Mouse (Mus musculus): ENCODE data around the gene Tle6.

Gene Tle6

GRCm38 (mm10) chr10:81588739-81589138 lies 12.1 kb downstream of the Tle6 start:
- no peak for DNase-seq

- DNase-seq = no peak
Observed at GRCm38 (mm10) chr10:81583347-81583746, 17.5 kb downstream of the Tle6 start.

DNA sequence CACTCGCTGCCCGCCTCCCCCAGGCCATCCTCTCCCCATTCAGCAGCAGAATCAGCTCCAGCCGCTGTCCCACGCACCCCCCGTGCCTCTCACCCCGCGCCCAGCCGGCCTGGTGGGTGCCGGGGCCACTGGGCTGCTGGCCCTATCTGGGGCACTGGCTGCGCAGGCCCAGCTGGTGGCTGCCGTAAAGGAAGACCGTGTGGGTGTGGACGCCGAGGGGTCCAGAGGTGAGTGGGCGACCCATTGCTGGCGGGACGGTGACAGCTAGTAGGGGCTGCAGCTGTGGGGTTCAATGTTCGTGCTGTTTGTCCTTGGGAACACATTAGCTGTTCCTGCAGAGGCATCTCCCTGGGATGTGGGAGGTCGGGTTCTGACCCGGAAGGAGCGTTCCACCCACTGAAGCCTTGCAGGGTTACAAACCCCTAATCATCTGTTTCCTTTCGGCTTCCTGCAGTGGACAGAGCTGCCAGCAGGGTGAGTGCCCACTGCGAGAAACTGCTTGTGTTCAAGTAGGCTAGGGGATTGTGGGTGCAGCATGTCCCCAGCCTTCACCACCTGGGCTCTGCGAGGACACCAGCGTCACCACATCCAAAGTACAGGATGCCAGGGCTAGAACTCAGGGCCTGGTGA lies 20.3 kb downstream of the Tle6 start:
- no peak for DNase-seq

GRCm38 (mm10) chr10:81579967-81580366 lies 20.9 kb downstream of the Tle6 start:
- no peak for DNase-seq

- DNase-seq = no peak
Observed at GRCm38 (mm10) chr10:81575695-81576094, 25.2 kb downstream of the Tle6 start.

DNA sequence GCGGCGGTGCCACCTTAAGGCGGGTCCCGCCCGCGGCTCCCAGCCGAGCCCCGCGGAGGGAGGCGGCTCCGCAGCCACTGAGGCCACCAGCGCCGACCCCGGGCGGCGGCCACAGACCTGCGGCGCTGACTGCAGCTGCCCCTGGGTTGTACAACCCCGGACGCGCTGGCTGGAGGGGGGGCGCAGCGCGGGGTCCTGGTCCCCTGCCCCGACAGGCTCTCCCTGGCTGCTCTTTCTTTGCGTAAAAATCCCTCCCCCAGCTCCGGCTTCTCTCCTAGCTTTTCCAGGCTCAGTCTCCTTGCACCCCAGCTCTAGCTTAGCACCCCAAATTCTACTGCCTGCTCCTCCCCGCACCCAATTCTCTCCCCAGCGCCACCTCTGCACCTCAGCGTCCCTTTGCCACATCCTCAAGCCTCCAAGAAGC lies 25.7 kb downstream of the Tle6 start:
- DNase-seq = no peak

GRCm38 (mm10) chr10:81574081-81575056 lies 26.5 kb downstream of the Tle6 start, which contains the start of gene Tle2:
Gene Tle2 (plus strand): TSS chr10:81574561.
- DNase-seq = no peak

DNA sequence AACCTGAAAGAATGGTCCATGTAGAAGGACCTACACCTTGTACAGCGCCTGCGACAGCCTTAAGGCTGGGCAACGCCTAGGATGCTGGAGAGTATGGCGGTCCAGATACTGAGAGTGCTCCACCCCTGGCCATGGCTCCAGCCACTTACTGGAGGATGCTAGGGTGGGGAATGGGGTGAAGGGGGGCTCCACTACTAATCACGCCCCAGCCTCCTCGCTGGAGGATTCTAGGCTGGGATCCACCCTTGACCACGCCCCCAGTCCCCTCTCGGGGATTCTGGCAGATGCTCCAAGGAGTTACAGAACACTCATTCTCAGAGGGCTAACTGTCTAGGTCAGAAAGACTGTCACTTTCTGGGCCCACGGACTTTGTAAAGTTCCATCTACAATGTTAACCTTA lies 27.9 kb downstream of the Tle6 start:
- no peak for DNase-seq

GRCm38 (mm10) chr10:81572133-81572671 lies 28.7 kb downstream of the Tle6 start:
- no peak for DNase-seq

- peak; percentile 100 for DNase-seq
Observed at GRCm38 (mm10) chr10:81571501-81571876, 29.4 kb downstream of the Tle6 start.

GRCm38 (mm10) chr10:81570831-81571500 lies 29.9 kb downstream of the Tle6 start:
- peak; percentile 97 for DNase-seq

- DNase-seq = no peak
Observed at GRCm38 (mm10) chr10:81570238-81570800, 30.6 kb downstream of the Tle6 start.

DNA sequence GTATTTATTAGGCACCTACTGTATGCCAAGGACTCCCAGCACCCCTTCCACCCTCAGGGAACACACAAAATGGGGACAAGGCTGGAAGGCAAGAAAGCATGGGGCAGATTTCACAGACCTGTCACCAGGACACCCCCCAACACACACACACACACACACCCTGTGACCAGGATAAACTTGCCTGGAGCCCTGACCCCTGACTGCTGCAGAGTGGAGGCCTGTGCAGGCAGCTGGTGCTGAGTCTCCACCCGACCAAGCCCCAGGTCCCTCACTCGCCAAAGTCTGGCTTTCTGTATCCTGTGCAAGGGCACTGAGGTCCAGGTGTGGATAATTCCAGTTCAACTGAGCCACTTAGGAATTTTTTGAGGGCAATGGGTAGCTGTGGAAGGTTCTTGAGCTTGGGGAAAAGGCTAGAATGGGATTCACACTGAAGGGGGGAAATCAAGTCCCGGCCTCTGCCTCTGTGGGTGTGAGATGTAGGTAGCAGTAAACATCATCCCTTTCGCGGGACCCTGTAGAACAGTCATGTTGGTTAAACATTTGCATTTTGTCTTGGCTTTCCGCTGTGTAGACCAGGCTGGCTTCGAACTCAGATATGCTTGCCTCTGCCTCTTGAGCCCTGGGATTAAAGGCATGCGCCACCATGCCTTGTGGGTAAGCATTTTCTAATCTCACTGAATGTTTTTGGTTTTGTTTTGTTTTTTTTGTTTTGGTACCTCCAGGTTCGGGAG lies 31.2 kb downstream of the Tle6 start:
- no peak for DNase-seq

- DNase-seq = peak; percentile 52
Observed at GRCm38 (mm10) chr10:81568381-81569191, 32.3 kb downstream of the Tle6 start.

DNA sequence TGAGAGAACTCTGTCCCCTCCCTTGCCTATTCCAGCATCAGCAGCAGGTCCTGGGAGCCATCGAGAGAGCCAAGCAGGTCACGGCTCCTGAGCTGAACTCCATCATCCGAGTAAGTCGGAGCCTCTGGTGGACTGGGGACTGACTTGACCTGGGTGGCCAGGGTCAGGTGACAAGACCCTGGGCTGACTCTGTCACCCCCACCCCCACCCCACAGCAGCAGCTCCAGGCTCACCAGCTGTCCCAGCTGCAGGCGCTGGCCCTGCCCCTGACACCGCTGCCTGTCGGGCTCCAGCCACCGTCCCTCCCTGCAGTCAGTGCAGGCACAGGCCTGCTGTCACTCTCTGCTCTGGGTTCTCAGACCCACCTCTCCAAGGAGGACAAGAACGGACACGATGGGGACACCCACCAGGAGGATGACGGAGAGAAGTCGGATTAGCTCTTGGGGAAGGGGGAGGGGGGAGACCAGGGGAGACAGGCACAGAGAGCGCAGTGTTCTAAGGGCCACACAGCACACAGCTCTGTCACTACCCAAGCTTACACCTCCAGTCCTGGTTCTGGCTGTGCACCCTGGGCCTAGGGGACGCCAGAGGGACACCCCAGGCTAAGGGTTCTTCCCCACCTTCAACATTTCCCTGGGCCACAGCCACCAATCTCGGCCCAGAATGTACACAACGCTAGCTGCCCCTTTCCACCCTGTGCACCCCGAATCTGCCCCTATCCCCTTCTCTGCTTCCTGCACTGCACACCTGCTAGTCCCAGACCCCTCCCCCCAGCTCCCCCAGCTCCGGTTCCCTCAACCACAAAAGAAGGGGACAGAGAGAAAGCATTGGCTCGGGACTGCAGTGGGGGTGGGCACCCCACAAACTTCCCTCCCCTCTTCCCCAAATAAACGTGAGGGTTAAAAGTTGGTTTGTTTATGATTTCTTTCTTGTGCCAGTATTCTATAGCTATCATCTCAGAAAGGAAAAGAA lies 35.3 kb downstream of the Tle6 start:
- DNase-seq = no peak

DNA sequence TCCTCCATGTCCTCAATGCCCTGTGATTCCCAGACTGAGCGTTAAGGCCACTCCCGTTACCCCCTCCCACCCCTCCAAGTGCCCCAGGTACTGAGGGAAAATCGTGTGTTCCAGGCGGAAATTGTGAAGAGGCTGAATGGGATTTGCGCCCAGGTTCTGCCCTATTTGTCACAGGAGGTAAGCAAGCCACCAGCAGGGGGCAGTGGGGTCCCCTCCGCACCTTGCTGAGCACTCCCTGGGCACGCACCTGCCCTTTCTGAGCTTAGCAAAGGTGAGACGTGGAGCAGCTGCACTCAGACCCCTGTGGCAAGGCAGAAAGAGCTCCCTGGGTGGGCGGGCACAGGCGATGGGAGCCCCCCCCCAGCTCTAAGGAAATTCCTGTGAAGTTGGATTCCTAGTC lies 36.1 kb downstream of the Tle6 start:
- DNase-seq = peak; percentile 77

DNA sequence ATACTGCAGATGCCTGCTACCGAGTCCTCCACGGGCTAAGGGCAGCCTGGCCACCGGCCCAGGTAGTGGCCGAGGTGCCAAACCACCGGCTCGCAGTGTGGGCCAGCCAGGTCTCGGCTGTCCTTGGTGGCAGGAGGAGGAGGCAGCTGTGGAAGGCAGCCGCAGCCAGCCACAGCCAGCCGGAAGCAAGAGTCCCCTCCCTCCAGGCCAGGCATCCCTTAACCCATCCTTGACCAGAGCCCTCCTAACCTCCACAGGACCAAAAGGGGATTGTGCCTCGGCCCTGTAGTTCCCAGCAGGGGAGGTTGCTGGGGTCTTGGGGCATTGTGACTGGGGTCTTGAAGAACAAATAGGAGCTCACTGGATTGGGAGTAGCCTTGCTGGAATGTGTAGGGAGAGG lies 36.7 kb downstream of the Tle6 start:
- peak; percentile 71 for DNase-seq

DNA sequence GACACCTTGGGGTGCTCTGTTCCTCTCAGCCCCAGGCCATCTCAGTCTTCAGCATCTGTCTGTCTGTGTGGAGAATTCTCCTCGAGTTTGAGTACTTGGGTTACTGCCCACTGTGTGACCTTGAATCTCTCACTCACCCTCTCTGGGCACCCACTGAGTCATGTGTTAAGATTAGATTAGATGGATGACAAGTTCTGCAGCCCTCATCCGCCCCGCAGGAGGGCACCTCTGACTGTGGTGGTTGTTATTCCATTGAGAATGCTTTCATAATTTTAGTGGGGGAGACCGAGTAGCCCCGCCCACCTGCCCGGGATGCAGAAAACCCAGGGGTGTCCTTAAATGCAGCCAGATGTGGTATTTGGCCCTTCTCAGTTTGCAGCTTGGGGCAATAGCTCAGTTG lies 37.4 kb downstream of the Tle6 start:
- no peak for DNase-seq

- no peak for DNase-seq
Observed at GRCm38 (mm10) chr10:81562411-81562810, 38.5 kb downstream of the Tle6 start.

All from lung, postnatal 36 days (tissue).